Mouse (Mus musculus) left cerebral cortex, adult 8-10 months (tissue): ENCODE results near the gene Sort1. TPM values are rescaled to one million over a fixed set of nuclear protein-coding genes. Genes with fewer than 3 reads are reported as not detected.
"Not testable (repeated sequence)": the region's sequence is repeated elsewhere in the genome, so short reads cannot be mapped to it uniquely, and the experiment has no call there.

Experiments
- DNase-seq, 2 experiments: peaks; one replicate each; pipeline ENCODE4 v3.0.0; 2022; ENCODE audit warnings: low spot score in 2 of 2
- total RNA-seq, 4 experiments: library from RNA; stranded (reverse); gene quantifications; 2 replicates each; pipeline ENCODE4 v1.2.4; 2022

Gene Sort1
- 100 to 1,000 TPM; 273 to 299 (median 284) TPM for total RNA-seq

DNA sequence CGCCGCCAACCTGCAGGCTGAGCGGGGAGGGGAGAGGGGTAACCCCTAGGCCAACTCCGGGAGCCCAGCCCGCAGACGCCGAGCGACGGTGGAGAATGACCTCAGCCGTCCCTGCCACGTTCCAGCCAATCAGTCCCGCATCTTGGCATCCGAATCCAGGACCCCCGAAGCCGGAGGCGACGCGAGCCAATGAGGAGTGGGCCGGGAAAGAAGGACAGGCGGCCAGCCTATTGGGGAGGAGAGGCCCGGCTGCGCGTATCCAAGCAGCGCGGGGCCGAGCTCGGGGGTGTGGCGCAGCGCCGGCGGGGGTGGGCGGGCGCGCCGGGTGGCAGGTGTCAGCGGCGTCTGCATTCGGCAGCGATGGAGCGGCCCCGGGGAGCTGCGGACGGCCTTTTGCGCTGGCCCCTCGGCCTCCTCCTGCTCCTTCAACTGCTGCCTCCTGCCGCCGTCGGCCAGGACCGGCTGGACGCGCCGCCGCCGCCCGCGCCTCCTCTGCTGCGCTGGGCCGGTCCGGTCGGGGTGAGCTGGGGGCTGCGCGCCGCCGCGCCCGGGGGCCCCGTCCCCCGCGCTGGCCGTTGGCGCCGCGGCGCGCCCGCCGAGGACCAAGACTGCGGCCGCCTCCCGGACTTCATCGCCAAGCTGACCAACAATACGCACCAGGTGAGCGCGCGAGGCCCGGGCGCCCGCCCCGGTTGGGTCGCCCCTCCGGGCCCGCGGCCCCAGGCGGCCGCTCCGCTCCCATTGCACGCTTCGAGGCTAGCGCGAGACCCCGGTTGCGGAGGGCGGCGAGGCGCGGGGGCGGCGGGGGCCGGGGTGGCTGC, at the start of gene Sort1:
Gene Sort1 (plus strand): TSS at position 302 of the 821 bp plus-strand sequence.
- DNase-seq: peak; percentile 72 to 91

GRCm38 (mm10) chr3:108237474-108238102, 46.3 kb upstream of the Sort1 start:
- DNase-seq: not testable (repeated sequence)

- no peak for DNase-seq
These were observed 42.5 kb upstream of the Sort1 start for GRCm38 (mm10) chr3:108241243-108241839.

- no peak for DNase-seq
These were observed 37.0 kb upstream of the Sort1 start for GRCm38 (mm10) chr3:108246857-108247256.

GRCm38 (mm10) chr3:108256719-108257637, 26.9 kb upstream of the Sort1 start, which contains the start of gene Psma5:
Gene Psma5, plus strand, starts transcription at chr3:108256926.
- DNase-seq: peak; percentile 80 to 95

DNA sequence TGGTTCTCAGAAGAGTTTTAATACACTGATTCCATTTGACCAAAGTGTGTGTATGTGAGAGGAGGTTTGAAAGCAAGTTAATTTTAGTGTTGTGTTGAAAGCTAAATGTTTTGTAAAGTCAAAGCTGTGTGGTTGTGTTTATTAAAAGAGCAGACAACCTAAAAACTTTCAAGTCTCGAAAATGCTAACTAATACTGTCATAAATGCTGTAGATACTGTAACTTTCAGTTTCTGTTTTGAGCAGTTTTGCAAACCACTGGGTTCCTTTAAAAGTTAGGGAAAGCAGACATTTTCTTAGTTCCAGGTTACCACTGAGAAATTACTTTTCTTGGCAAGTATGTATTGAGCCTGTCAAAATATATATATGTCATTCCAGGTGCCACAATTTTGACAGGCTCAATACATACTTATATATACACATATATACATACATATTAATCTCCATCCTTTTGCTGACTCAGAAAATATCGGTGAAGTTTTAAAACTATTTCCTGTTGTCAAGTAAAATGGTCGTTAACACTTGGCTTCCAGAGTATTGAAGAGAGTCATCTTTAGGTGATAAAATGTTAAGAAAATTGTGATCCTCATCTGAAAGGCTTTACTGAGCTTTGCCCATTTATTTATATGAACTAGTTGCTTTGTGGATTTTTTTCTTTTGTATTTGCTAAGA, 25.9 kb upstream of the Sort1 start:
- no peak for DNase-seq

GRCm38 (mm10) chr3:108259319-108259718, 24.6 kb upstream of the Sort1 start:
- DNase-seq: no peak

GRCm38 (mm10) chr3:108279495-108279894, 4.4 kb upstream of the Sort1 start:
- DNase-seq: not testable (repeated sequence)

GRCm38 (mm10) chr3:108282401-108283240, 1.3 kb upstream of the Sort1 start:
- DNase-seq: no peak

GRCm38 (mm10) chr3:108283241-108283561, 681 bp upstream of the Sort1 start:
- no peak for DNase-seq

GRCm38 (mm10) chr3:108285078-108285711, 1.3 kb downstream of the Sort1 start:
- DNase-seq: no peak

DNA sequence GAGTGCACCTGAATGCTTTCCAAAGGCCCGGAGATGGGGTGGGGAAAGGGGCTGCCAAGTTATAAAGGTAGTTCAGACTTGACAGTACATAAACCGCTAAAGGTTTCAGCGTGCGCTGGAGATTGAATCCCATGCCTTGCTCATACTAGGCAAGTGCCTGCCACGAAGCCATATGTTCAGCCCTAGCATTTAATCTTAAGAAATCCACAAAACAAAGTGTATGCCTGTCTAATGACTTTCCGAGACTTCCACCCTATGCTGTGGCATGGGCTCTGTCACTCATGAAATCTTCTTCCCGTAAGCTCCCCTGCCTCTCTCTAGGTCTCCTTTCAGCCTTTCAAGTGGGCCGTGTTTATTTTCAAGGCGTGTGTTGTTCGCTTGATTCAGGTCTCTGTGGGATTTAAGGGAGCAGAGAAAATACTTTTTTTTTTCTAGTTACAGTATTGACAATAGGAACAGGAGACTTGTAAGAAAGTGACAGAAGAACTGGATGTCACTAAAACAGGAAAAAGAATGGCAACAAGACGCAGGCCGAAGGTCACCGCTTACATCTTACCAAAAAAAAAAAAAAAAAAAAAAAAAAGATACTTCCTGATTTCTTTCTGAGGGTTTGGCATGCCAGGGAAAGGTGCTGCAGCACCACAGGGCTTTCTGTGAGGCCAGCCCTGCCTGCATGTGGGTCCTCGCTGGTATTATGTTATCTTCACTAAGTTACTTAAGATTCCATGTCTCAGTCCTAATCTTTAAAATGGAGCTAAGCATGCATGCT, 3.0 kb downstream of the Sort1 start:
- no peak for DNase-seq

DNA sequence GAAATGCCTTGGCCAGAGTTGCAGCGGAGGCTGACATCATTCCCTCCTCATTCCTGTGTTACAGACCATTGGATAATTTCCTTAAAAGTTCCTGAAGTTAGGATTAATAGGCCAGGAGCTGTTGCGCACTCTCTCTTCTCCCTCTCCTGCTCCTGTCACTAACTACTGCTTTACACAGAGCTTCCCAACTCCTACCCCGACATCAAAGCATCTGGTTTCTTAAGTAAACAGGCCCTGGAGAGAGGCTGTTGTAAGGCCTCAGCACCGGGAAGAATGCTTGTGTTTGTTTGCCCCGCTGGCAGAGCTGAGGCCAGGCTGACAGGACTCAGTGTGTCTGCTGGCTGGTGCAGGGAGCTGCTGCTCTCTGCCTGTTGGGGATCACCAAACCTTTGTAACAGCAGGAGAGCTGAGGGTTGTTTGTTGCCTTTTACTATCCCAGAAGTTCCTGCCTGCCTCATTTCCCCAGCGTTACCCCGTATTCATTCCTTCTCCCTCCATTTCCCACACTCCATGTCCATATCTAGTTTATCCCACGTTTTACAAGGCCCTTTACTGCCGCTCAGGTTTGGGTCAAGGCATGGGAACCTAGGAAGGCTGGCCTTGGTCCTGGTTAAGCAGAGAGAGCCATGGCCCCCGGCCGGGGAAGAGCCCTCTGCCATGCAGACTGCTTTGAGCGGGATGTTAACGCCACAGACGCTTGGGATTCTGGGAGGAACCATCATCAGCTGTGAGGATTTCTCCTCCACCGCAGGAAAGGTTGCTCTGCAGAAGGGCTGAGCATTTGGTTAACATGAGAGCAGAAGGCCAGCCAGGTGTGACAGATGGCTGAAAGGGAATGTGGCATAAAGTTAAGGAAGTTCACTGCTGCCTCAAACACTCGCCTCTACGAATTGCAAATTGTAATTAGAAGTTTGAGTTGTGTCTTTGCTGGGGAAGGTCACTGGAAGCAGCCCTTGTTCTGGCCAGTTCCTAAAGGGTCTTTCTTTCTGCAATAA, 4.2 kb downstream of the Sort1 start:
- no peak for DNase-seq

DNA sequence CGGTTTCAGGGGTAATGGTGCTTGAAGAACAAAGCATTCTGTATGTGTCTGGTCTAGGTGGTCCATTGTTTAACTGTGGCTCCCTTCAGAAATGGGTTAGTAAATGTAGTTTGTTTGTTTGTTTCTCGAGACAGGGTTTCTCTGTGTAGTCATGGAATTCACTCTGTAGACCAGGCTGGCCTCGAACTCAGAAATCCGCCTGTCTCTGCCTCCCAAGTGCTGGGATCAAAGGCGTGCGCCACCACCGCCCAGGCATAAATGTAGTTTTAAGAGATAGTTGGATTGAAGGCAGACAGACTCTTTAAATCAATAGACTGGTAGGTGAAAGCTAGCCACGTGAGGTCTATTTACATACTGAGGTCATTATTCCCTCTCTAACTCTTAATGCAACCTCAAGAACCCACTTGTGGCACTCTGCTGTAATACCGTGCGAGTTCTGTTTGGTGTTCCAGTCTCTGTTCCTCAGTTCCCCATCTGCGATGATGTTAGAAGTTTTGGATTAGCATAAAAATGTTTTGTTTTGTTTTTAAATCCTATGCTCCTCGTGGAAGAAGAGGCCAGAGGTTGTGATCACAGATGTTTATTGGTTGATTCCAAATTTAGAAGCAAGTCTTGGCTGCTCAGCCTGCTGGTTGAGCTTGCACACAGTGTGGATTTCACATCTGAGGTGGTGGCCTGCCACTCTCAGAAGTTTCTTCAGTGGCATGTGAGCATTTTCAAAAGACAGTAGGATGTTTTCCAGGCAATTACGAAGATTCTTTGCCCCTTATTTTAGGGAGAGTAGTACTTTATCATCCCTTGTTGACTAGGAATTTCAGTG, 5.6 kb downstream of the Sort1 start:
- no peak for DNase-seq

GRCm38 (mm10) chr3:108291036-108291799, 7.3 kb downstream of the Sort1 start:
- DNase-seq: no peak

DNA sequence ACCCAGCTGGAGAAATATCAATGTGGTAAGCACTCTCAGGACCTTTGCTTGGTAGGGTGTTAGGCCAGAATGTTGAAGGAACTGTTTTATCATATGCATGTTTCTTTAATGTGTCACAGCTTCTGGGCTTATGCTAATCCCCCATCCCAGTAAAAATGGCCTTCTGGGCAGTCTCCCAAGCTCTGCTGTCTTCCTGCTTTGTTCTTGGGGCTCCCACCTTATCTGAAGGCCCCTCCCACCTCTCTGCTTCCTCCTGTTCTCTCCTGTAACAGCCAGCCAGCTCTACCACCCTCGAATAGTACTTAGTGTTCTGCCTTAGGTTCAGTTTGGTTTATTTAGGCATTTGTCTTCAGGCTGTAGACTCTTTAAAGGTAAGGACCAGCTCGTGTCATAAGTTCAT, 10.5 kb downstream of the Sort1 start:
- no peak for DNase-seq
